ENCODE assay signal across 8 mouse cellular contexts in genomic region chr16:10447264-10447594, GRCm38 (mm10). TPM values are rescaled to one million over a fixed set of nuclear protein-coding genes. Genes with fewer than 3 reads are reported as not detected.
DNase-seq lines count a peak whose midpoint lies in the region; ATAC-seq and TF ChIP-seq lines count a peak whose summit lies in the region.

Gene Tvp23a, minus strand, starts transcription at chr16:10447362.

- under 1% methylated on average over 12 of the region's 12 CpGs for WGBS in hindbrain, embryonic 16.5 days
- WGBS in midbrain, embryonic 15.5 days: under 1% methylated on average over 12 of the region's 12 CpGs
- WGBS in stomach, postnatal 0 days: 3% methylated on average over 12 of the region's 12 CpGs

- H3K36me3 ChIP-seq in hindbrain, embryonic 16.5 days (ENCODE audit: control insufficient read depth, insufficient read depth, low read length): no peaks in the 10 kb centered on the region
- no peaks in the 10 kb centered on the region for H3K36me3 ChIP-seq in midbrain, embryonic 15.5 days (replicated peaks)
- H3K36me3 ChIP-seq in stomach, postnatal 0 days (ENCODE audit: control insufficient read depth, insufficient read depth, low read length): no peaks in the 10 kb centered on the region

- peak within 1 kb of the TSS; percentile 57 for H3K4me3 ChIP-seq in gastrocnemius, adult 2 months
- H3K4me3 ChIP-seq in hindbrain, embryonic 16.5 days (ENCODE audit: low read length): peak within 1 kb of the TSS; percentile 67
- H3K4me3 ChIP-seq in midbrain, embryonic 15.5 days: peak within 1 kb of the TSS; percentile 58
- H3K4me3 ChIP-seq in stomach, postnatal 0 days (ENCODE audit: low read depth, low read length): peak within 1 kb of the TSS; percentile 38

- H3K27ac ChIP-seq in gastrocnemius, adult 2 months: no peak within 1 kb of the TSS; the same call in 1 of the 2 replicates
- peak within 1 kb of the TSS; percentile 82 for H3K27ac ChIP-seq in hindbrain, embryonic 16.5 days (ENCODE audit: low read depth, low read length)
- H3K27ac ChIP-seq in midbrain, embryonic 15.5 days: peak within 1 kb of the TSS; percentile 87
- no peak within 1 kb of the TSS; the same call in 1 of the 2 replicates for H3K27ac ChIP-seq in stomach, postnatal 0 days (replicated peaks)

- ATAC-seq in hindbrain, embryonic 16.5 days: peak; percentile 97
- ATAC-seq in midbrain, embryonic 15.5 days (replicated peaks): peak; percentile 99
- peak; percentile 85; the same call in 1 of the 2 replicates for ATAC-seq in stomach, postnatal 0 days (ENCODE audit: low FRiP score, low TSS enrichment)

- DNase-seq in adrenal gland, adult (ENCODE audit: inconsistent age in 2 of 2, low spot score in 1 of 2): peak; percentile 47 to 62
- peak; percentile 62 to 79 for DNase-seq in cerebellum, postnatal 4 days (ENCODE audit: low spot score in 2 of 2)
- peak; percentile 76 for DNase-seq in gastrocnemius, adult 2 months
- DNase-seq in left cerebral cortex, postnatal 36 days (ENCODE audit: low spot score in 2 of 2): peak; percentile 85 to 89
- DNase-seq in stomach, postnatal 0 days (ENCODE audit: low spot score): peak; percentile 50
- DNase-seq in thymus, postnatal 10 days (ENCODE audit: low spot score in 2 of 2): no peak

- peaks cover 28% of the 10 kb centered on the region for H3K4me1 ChIP-seq in hindbrain, embryonic 16.5 days (ENCODE audit: control insufficient read depth, insufficient read depth, low read depth, low read length)
- H3K4me1 ChIP-seq in midbrain, embryonic 15.5 days: peaks cover 47% of the 10 kb centered on the region
- no peaks in the 10 kb centered on the region for H3K4me1 ChIP-seq in stomach, postnatal 0 days (replicated peaks; ENCODE audit: control insufficient read depth, insufficient read depth)

- no peak for TF ChIP-seq CTCF in gastrocnemius, adult 2 months (IDR thresholded peaks at IDR 0.05)
- TF ChIP-seq CTCF in stomach, postnatal 0 days (IDR thresholded peaks at IDR 0.05; ENCODE audit: low read depth): no peak

- no peaks in the 10 kb centered on the region for H3K9me3 ChIP-seq in hindbrain, embryonic 16.5 days (ENCODE audit: control insufficient read depth, low read length)
- no peaks in the 10 kb centered on the region for H3K9me3 ChIP-seq in midbrain, embryonic 15.5 days
- no peaks in the 10 kb centered on the region for H3K9me3 ChIP-seq in stomach, postnatal 0 days (ENCODE audit: control insufficient read depth, low read length)

- no peaks in the 10 kb centered on the region for H3K27me3 ChIP-seq in hindbrain, embryonic 16.5 days (replicated peaks; ENCODE audit: control insufficient read depth, insufficient read depth, low read length)
- H3K27me3 ChIP-seq in midbrain, embryonic 15.5 days (replicated peaks): no peaks in the 10 kb centered on the region
- H3K27me3 ChIP-seq in stomach, postnatal 0 days (ENCODE audit: control insufficient read depth, insufficient read depth, low read length): no peaks in the 10 kb centered on the region

- peak within 1 kb of the TSS; percentile 87 for H3K9ac ChIP-seq in hindbrain, embryonic 16.5 days (ENCODE audit: low read depth, low read length)
- peak within 1 kb of the TSS; percentile 78 for H3K9ac ChIP-seq in midbrain, embryonic 15.5 days
- peak within 1 kb of the TSS; percentile 35; the same call in 1 of the 2 replicates for H3K9ac ChIP-seq in stomach, postnatal 0 days (ENCODE audit: low read length)

- H3K4me2 ChIP-seq in hindbrain, embryonic 16.5 days (ENCODE audit: low read length): peak within 1 kb of the TSS; percentile 83
- peak within 1 kb of the TSS; percentile 76 for H3K4me2 ChIP-seq in midbrain, embryonic 15.5 days
- peak within 1 kb of the TSS; percentile 53 for H3K4me2 ChIP-seq in stomach, postnatal 0 days (replicated peaks; ENCODE audit: low read depth)

- TF ChIP-seq EP300 in stomach, postnatal 0 days (optimal IDR thresholded peaks at IDR 0.05): no peak

- intact Hi-C loops in gastrocnemius, adult 2 months (cut with DNase I): no loop called here
- intact Hi-C loops in left cerebral cortex, postnatal 36 days (cut with DNase I): loop anchor here (5.0 kb wide), 1 partner anchor 75 kb away; no protein-coding TSS in a partner anchor

RNA-seq across cellular contexts. Expression of gene Tvp23a, which starts in this region (rescaled TPM):
- total RNA-seq in gastrocnemius, adult 2 months (2021): under 1 TPM in 1 of 2 experiments, not detected in 1; 0.11 TPM
- polyA plus RNA-seq in hindbrain, embryonic 16.5 days (2015; fragmentation: Nextera tagmentation; extraction: Ambion mirVana): 48.9 and 52.1 TPM in 2 replicates
- total RNA-seq in left cerebral cortex, postnatal 36 days (2021): 10 to 100 TPM; 29.8 to 32.2 TPM
- 54.4 and 54.7 TPM in 2 replicates for polyA plus RNA-seq in midbrain, embryonic 15.5 days (2015; fragmentation: Nextera tagmentation; extraction: Ambion mirVana)
- 1.9 and 2.4 TPM in 2 replicates for polyA plus RNA-seq in stomach, postnatal 0 days (2015; fragmentation: Nextera tagmentation; extraction: Ambion mirVana)

Comparison
In these comparisons a context has a peak if more than half of its experiments do, and no peak if none do; other contexts are left out.
1. RNA of gene Tvp23a (total RNA-seq): 29.8 to 32.2 TPM in left cerebral cortex, postnatal 36 days; 0.11 TPM in gastrocnemius, adult 2 months; every median in the first group is over 10 times any median in the second.
2. RNA of gene Tvp23a (polyA plus RNA-seq): 54.4 to 54.7 TPM in midbrain, embryonic 15.5 days and 48.9 to 52.1 TPM in hindbrain, embryonic 16.5 days; 1.9 to 2.4 TPM in stomach, postnatal 0 days; every median in the first group is over 10 times any median in the second.
3. Peak in DNase-seq and H3K4me3 ChIP-seq in gastrocnemius, adult 2 months; RNA of the gene not detected or under 1 TPM.
4. DNase-seq: peak in adrenal gland, adult (2 of 2), cerebellum, postnatal 4 days (2 of 2), left cerebral cortex, postnatal 36 days (2 of 2) and stomach, postnatal 0 days (single experiment); none in thymus, postnatal 10 days (0 of 2).
5. H3K27ac ChIP-seq: peak in hindbrain, embryonic 16.5 days (single experiment) and midbrain, embryonic 15.5 days (single experiment); none in gastrocnemius, adult 2 months (single experiment) and stomach, postnatal 0 days (single experiment).
6. H3K9ac ChIP-seq: peak in every context shown above with its lines; median percentile 87 in hindbrain, embryonic 16.5 days; 78 in midbrain, embryonic 15.5 days; 35 in stomach, postnatal 0 days.
7. Peak in every context shown above with its lines, with median percentiles within 50 percentile points of each other: H3K4me3 ChIP-seq, ATAC-seq and H3K4me2 ChIP-seq.